Mouse (Mus musculus) lung, embryonic 15.5 days (tissue): ENCODE measurements around the gene Cdc25b. TPM values are rescaled to one million over a fixed set of nuclear protein-coding genes. Genes with fewer than 3 reads are reported as not detected.

Source experiments
- ATAC-seq: fragments of 200-750 bp; cut with Nextera tagmentation; 2 replicates; pipeline ENCODE4 v1.8.0; 2017; ENCODE audit warnings: moderate number of reproducible peaks, borderline replicate concordance; ENCODE audit not compliant: low FRiP score, low TSS enrichment; ENCODE audit errors: extremely low read depth
- H3K27ac ChIP-seq: fragments of 300-500 bp; sonication (generic); 2 replicates; pipeline ENCODE4 v1.5.1; 2015; ENCODE audit warnings: moderate library complexity, mild to moderate bottlenecking, inconsistent platforms
- H3K27me3 ChIP-seq: fragments of 300-500 bp; sonication (generic); 2 replicates; pipeline ENCODE4 v1.6.1; 2015; ENCODE audit warnings: inconsistent platforms
- H3K36me3 ChIP-seq: fragments of 300-500 bp; sonication (generic); 2 replicates; pipeline ENCODE4 v1.6.1; 2015; ENCODE audit warnings: inconsistent platforms
- H3K4me1 ChIP-seq: fragments of 300-500 bp; sonication (generic); 2 replicates; pipeline ENCODE4 v1.6.1; 2015; ENCODE audit warnings: inconsistent platforms
- H3K4me2 ChIP-seq: fragments of 300-500 bp; sonication (generic); 2 replicates; pipeline ENCODE4 v1.6.1; 2015; ENCODE audit warnings: inconsistent platforms, mild to moderate bottlenecking, moderate library complexity
- H3K4me3 ChIP-seq: fragments of 300-500 bp; sonication (generic); 2 replicates; pipeline ENCODE4 v1.5.1; 2015; ENCODE audit warnings: mild to moderate bottlenecking, inconsistent platforms
- H3K9ac ChIP-seq: fragments of 300-500 bp; sonication (generic); 2 replicates; pipeline ENCODE4 v1.6.1; 2015; ENCODE audit warnings: inconsistent platforms
- H3K9me3 ChIP-seq: fragments of 300-500 bp; sonication (generic); 2 replicates; pipeline ENCODE4 v1.6.1; 2016; ENCODE audit warnings: inconsistent platforms
- WGBS: fragments of 180-500 bp; shearing (Covaris S2); methylation state at CpG from one replicate; pipeline ENCODE4 v1.1.7; 2015; 5-methylcytosine and 5-hydroxymethylcytosine counted together
- polyA plus RNA-seq: library from polyadenylated mRNA; unstranded; fragments of >200 nt; fragmentation: Nextera tagmentation; extraction: Ambion mirVana; gene quantifications from 2 replicates; pipeline ENCODE4 v1.2.1, GENCODE M21; 2015

Cdc25b gene
- polyA plus RNA-seq, 1 experiment from 2014 or later: 58.4 TPM

- H3K9ac ChIP-seq: no peak overlapping the region
- H3K27me3 ChIP-seq: peaks cover 11% of the 10 kb centered on the region
- 76% methylated on average over 2 of the region's 2 CpGs for WGBS
- H3K9me3 ChIP-seq: no peaks in the 10 kb centered on the region
- H3K4me3 ChIP-seq: no peak overlapping the region
- H3K27ac ChIP-seq: no peak overlapping the region
- ATAC-seq: no peak
- peaks cover 1% of the 10 kb centered on the region; the same call in 1 of the 2 replicates for H3K4me1 ChIP-seq
- H3K36me3 ChIP-seq: no peaks in the 10 kb centered on the region
- no peak overlapping the region for H3K4me2 ChIP-seq
Measured at GRCm38 (mm10) chr2:131166172-131166571, 20.6 kb upstream of the Cdc25b start.

GRCm38 (mm10) chr2:131167984-131168383 is 18.8 kb upstream of the Cdc25b start:
- Histone ChIP-seq H3K27me3 (peaks cover 29% of the 10 kb centered on the region), H3K4me3 (no peak overlapping the region), H3K36me3 (no peaks in the 10 kb centered on the region), H3K9me3 (no peaks in the 10 kb centered on the region), H3K27ac (no peak overlapping the region), H3K4me1 (0 out of 2 replicates have a peak, but pooled peaks cover 5% of the 10 kb centered on the region), H3K9ac (no peak overlapping the region), H3K4me2 (no peak overlapping the region)
- no peak for ATAC-seq
- WGBS: 71% methylated on average over 6 of the region's 6 CpGs

GRCm38 (mm10) chr2:131168914-131169313 is 17.8 kb upstream of the Cdc25b start:
- Histone ChIP-seq H3K9me3 (no peaks in the 10 kb centered on the region), H3K27me3 (peaks cover 34% of the 10 kb centered on the region), H3K36me3 (no peaks in the 10 kb centered on the region), H3K9ac (no peak overlapping the region), H3K4me3 (no peak overlapping the region), H3K4me2 (no peak overlapping the region), H3K4me1 (0 out of 2 replicates have a peak, but pooled peaks cover 5% of the 10 kb centered on the region), H3K27ac (no peak overlapping the region)
- ATAC-seq: no peak
- WGBS: 66% methylated on average over 1 of the region's 1 CpGs

- H3K9ac ChIP-seq: no peak overlapping the region
- WGBS: 23% methylated on average over 9 of the region's 9 CpGs
- H3K9me3 ChIP-seq: no peaks in the 10 kb centered on the region
- peaks cover 34% of the 10 kb centered on the region for H3K27me3 ChIP-seq
- peak overlapping the region; percentile 47 for H3K4me2 ChIP-seq
- no peak overlapping the region for H3K27ac ChIP-seq
- no peak overlapping the region for H3K4me3 ChIP-seq
- no peaks in the 10 kb centered on the region for H3K36me3 ChIP-seq
- peaks cover 19% of the 10 kb centered on the region for H3K4me1 ChIP-seq
- no peak for ATAC-seq
Measured at GRCm38 (mm10) chr2:131170936-131171335, 15.8 kb upstream of the Cdc25b start.

GRCm38 (mm10) chr2:131171401-131172104 is 15.2 kb upstream of the Cdc25b start:
- peak overlapping the region; percentile 17 for H3K4me3 ChIP-seq
- peaks cover 34% of the 10 kb centered on the region for H3K27me3 ChIP-seq
- H3K36me3 ChIP-seq: no peaks in the 10 kb centered on the region
- 9% methylated on average over 43 of the region's 43 CpGs for WGBS
- peak overlapping the region; percentile 47 for H3K4me2 ChIP-seq
- H3K27ac ChIP-seq: no peak overlapping the region
- H3K9me3 ChIP-seq: no peaks in the 10 kb centered on the region
- H3K4me1 ChIP-seq: peaks cover 26% of the 10 kb centered on the region
- no peak for ATAC-seq
- no peak overlapping the region for H3K9ac ChIP-seq

- H3K4me2 ChIP-seq: no peak overlapping the region
- no peak overlapping the region for H3K4me3 ChIP-seq
- ATAC-seq: no peak
- H3K27me3 ChIP-seq: peaks cover 34% of the 10 kb centered on the region
- 51% methylated on average over 9 of the region's 9 CpGs for WGBS
- H3K36me3 ChIP-seq: no peaks in the 10 kb centered on the region
- H3K27ac ChIP-seq: no peak overlapping the region
- no peaks in the 10 kb centered on the region for H3K9me3 ChIP-seq
- peaks cover 33% of the 10 kb centered on the region for H3K4me1 ChIP-seq
- H3K9ac ChIP-seq: no peak overlapping the region
Measured at GRCm38 (mm10) chr2:131172322-131172721, 14.4 kb upstream of the Cdc25b start.

- Histone ChIP-seq H3K4me2 (peak overlapping the region; percentile 64), H3K36me3 (0 out of 2 replicates have a peak, but pooled peaks cover 4% of the 10 kb centered on the region), H3K9ac (no peak overlapping the region), H3K27me3 (peaks cover 34% of the 10 kb centered on the region), H3K4me1 (peaks cover 51% of the 10 kb centered on the region), H3K27ac (no peak overlapping the region), H3K9me3 (no peaks in the 10 kb centered on the region), H3K4me3 (peak overlapping the region; percentile 30)
- WGBS: 4% methylated on average over 11 of the region's 11 CpGs
- ATAC-seq: no peak
Measured at GRCm38 (mm10) chr2:131174700-131175099, 12.0 kb upstream of the Cdc25b start.

GRCm38 (mm10) chr2:131175286-131175944 is 11.3 kb upstream of the Cdc25b start:
- H3K4me2 ChIP-seq: 0 out of 2 replicates have a peak overlapping the region, but pooled peaks have one; percentile 91

GRCm38 (mm10) chr2:131175945-131176309 is 10.8 kb upstream of the Cdc25b start:
- H3K9me3 ChIP-seq: no peaks in the 10 kb centered on the region
- H3K27me3 ChIP-seq: peaks cover 26% of the 10 kb centered on the region
- 0 out of 2 replicates have a peak, but pooled peaks cover 4% of the 10 kb centered on the region for H3K36me3 ChIP-seq
- H3K9ac ChIP-seq: no peak overlapping the region
- H3K4me3 ChIP-seq: no peak overlapping the region
- WGBS: 85% methylated on average over 1 of the region's 1 CpGs
- H3K4me2 ChIP-seq: 0 out of 2 replicates have a peak overlapping the region, but pooled peaks have one; percentile 91
- peaks cover 51% of the 10 kb centered on the region for H3K4me1 ChIP-seq
- no peak for ATAC-seq
- H3K27ac ChIP-seq: peak overlapping the region; percentile 60

More at GRCm38 (mm10) chr2:131175286-131175944, 11.3 kb upstream of the Cdc25b start:
- 69% methylated on average over 3 of the region's 3 CpGs for WGBS
- Histone ChIP-seq H3K4me3 (no peak overlapping the region), H3K27ac (peak overlapping the region; percentile 60), H3K9me3 (no peaks in the 10 kb centered on the region), H3K9ac (no peak overlapping the region), H3K4me1 (peaks cover 51% of the 10 kb centered on the region), H3K36me3 (0 out of 2 replicates have a peak, but pooled peaks cover 4% of the 10 kb centered on the region), H3K27me3 (peaks cover 31% of the 10 kb centered on the region)
- no peak for ATAC-seq

- Histone ChIP-seq H3K27ac (peak overlapping the region; percentile 60), H3K9me3 (no peaks in the 10 kb centered on the region), H3K4me1 (peaks cover 48% of the 10 kb centered on the region), H3K36me3 (0 out of 2 replicates have a peak, but pooled peaks cover 4% of the 10 kb centered on the region), H3K9ac (no peak overlapping the region), H3K27me3 (peaks cover 20% of the 10 kb centered on the region), H3K4me2 (peak overlapping the region; percentile 91), H3K4me3 (no peak overlapping the region; the same call in 1 of the 2 replicates)
- peak; percentile 21; the same call in 1 of the 2 replicates for ATAC-seq
- 48% methylated on average over 5 of the region's 5 CpGs for WGBS
Measured at GRCm38 (mm10) chr2:131176491-131176890, 10.3 kb upstream of the Cdc25b start.

- 0 out of 2 replicates have a peak, but pooled peaks cover 4% of the 10 kb centered on the region for H3K36me3 ChIP-seq
- peaks cover 46% of the 10 kb centered on the region for H3K4me1 ChIP-seq
- 80% methylated on average over 9 of the region's 9 CpGs for WGBS
- H3K27ac ChIP-seq: peak overlapping the region; percentile 60; the same call in 1 of the 2 replicates
- H3K4me3 ChIP-seq: peak overlapping the region; percentile 77
- peak overlapping the region; percentile 91 for H3K4me2 ChIP-seq
- no peak for ATAC-seq
- no peaks in the 10 kb centered on the region for H3K9me3 ChIP-seq
- 0 out of 2 replicates have a peak overlapping the region, but pooled peaks have one; percentile 27 for H3K9ac ChIP-seq
- H3K27me3 ChIP-seq: 0 out of 2 replicates have a peak, but pooled peaks cover 6% of the 10 kb centered on the region
Measured at GRCm38 (mm10) chr2:131177932-131178331, 8.8 kb upstream of the Cdc25b start.
